Mouse (Mus musculus) liver, embryonic 14.5 days (tissue): Measurements from ENCODE around the gene Cib2.

Experiments used
- CTCF ChIP-seq: IDR thresholded peaks from 2 replicates; pipeline ENCODE4 v1.5.1; 2016; ENCODE audit warnings: antibody characterized with exemption, low read depth, control low read depth
- EP300 ChIP-seq: IDR thresholded peaks from 2 replicates; pipeline ENCODE4 v1.6.1; 2016; ENCODE audit warnings: antibody characterized with exemption, low read depth

DNA sequence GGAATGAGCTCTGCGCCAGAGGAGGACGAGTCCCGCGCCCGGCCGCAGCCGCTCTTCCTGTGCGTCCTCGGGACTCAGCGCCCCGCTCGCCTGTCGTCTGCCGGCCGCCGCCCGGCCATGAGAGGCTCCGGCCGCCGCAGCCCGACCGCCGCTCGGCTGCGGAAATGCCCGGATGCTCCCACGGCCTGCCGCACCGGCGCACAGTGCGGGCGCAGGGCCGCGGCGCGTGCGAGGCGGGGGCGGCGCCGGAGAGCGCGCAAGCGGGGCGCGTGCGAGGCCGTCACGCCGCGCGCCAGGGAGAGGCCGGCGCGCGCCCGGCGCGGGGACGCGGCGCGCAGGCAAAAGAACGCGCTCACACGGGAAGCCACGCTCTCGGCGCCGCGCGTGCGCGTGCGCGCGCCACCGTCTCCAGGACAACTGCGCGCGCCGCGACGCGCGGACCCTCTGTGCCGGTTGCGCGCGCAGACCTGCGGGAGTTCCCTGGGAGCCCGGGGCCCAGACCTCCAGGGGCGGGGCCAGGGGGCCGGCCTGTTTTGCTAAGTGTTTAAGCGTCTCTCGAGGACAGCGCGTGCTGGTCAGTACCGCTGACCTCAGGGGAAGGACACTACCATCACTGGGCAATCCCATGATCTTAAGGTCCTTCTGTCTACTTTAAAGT lies 58.4 kb downstream of the Cib2 start, which contains the start of gene Dmxl2:
- TF ChIP-seq EP300 (no peak), CTCF (no peak)
